Mouse (Mus musculus): ENCODE measurements around the gene Sirt2. TPM values are rescaled to one million over a fixed set of nuclear protein-coding genes. Genes with fewer than 3 reads are reported as not detected.

The Sirt2 gene
- polyA plus RNA-seq, 1 experiment from 2014 or later = 68.8 TPM

- Histone ChIP-seq H3K27ac (replicated peaks; ENCODE audit: low read depth, low read length) (no peak overlapping the region), H3K27me3 (ENCODE audit: control insufficient read depth, insufficient read depth, low read length) (no peaks in the 10 kb centered on the region), H3K36me3 (ENCODE audit: control insufficient read depth, insufficient read depth, low read length) (peaks cover 34% of the 10 kb centered on the region), H3K4me2 (ENCODE audit: low read depth, severe bottlenecking) (no peak overlapping the region), H3K4me1 (ENCODE audit: control insufficient read depth, insufficient read depth, low read length) (peaks cover 6% of the 10 kb centered on the region), H3K9me3 (ENCODE audit: control insufficient read depth, low read length) (no peaks in the 10 kb centered on the region), H3K4me3 (ENCODE audit: low read depth, low read length) (no peak overlapping the region), H3K9ac (ENCODE audit: low read length) (no peak overlapping the region)
- DNase-seq (ENCODE audit: low spot score) = no peak
- 56% methylated on average over 10 of the region's 10 CpGs for WGBS
- no peak for ATAC-seq (ENCODE audit: insufficient number of reproducible peaks, low FRiP score, low TSS enrichment, low read depth)
Measured at GRCm38 (mm10) chr7:28822993-28823903, 56.7 kb downstream of the Sirt2 start.

GRCm38 (mm10) chr7:28823932-28824331, 57.4 kb downstream of the Sirt2 start:
- Histone ChIP-seq H3K4me2 (ENCODE audit: low read depth, severe bottlenecking) (no peak overlapping the region), H3K4me1 (ENCODE audit: control insufficient read depth, insufficient read depth, low read length) (peaks cover 6% of the 10 kb centered on the region), H3K36me3 (ENCODE audit: control insufficient read depth, insufficient read depth, low read length) (peaks cover 28% of the 10 kb centered on the region), H3K27ac (replicated peaks; ENCODE audit: low read depth, low read length) (no peak overlapping the region), H3K4me3 (ENCODE audit: low read depth, low read length) (no peak overlapping the region), H3K9ac (ENCODE audit: low read length) (no peak overlapping the region), H3K9me3 (ENCODE audit: control insufficient read depth, low read length) (no peaks in the 10 kb centered on the region), H3K27me3 (ENCODE audit: control insufficient read depth, insufficient read depth, low read length) (no peaks in the 10 kb centered on the region)
- no peak for ATAC-seq (ENCODE audit: insufficient number of reproducible peaks, low FRiP score, low TSS enrichment, low read depth)
- DNase-seq (ENCODE audit: low spot score) = no peak
- WGBS = 52% methylated on average over 2 of the region's 2 CpGs

- ATAC-seq (ENCODE audit: insufficient number of reproducible peaks, low FRiP score, low TSS enrichment, low read depth) (peak; percentile 63; the same call in 1 of the 2 replicates), DNase-seq (ENCODE audit: low spot score) (peak; percentile 92)
- H3K27ac ChIP-seq (replicated peaks; ENCODE audit: low read depth, low read length) = peak within 1 kb of the TSS; percentile 76
- peak within 1 kb of the TSS; percentile 59 for H3K9ac ChIP-seq (ENCODE audit: low read length)
- 3% methylated on average over 33 of the region's 33 CpGs for WGBS
- H3K4me1 ChIP-seq (ENCODE audit: control insufficient read depth, insufficient read depth, low read length) = peaks cover 6% of the 10 kb centered on the region
- no peaks in the 10 kb centered on the region; the same call in 1 of the 2 replicates for H3K9me3 ChIP-seq (ENCODE audit: control insufficient read depth, low read length)
- peak within 1 kb of the TSS; percentile 32 for H3K4me3 ChIP-seq (ENCODE audit: low read depth, low read length)
- peak within 1 kb of the TSS; percentile 31 for H3K4me2 ChIP-seq (ENCODE audit: low read depth, severe bottlenecking)
- no peaks in the 10 kb centered on the region for H3K27me3 ChIP-seq (ENCODE audit: control insufficient read depth, insufficient read depth, low read length)
- H3K36me3 ChIP-seq (ENCODE audit: control insufficient read depth, insufficient read depth, low read length) = peaks cover 24% of the 10 kb centered on the region
Measured at GRCm38 (mm10) chr7:28824941-28825685, 58.6 kb downstream of the Sirt2 start, which contains the start of gene Ech1. Ech1 (plus strand) TSS chr7:28825217.

GRCm38 (mm10) chr7:28825686-28826401, 59.3 kb downstream of the Sirt2 start:
- H3K9ac ChIP-seq (ENCODE audit: low read length) = peak overlapping the region; percentile 59
- DNase-seq (ENCODE audit: low spot score) (no peak), ATAC-seq (ENCODE audit: insufficient number of reproducible peaks, low FRiP score, low TSS enrichment, low read depth) (no peak)
- no peaks in the 10 kb centered on the region for H3K27me3 ChIP-seq (ENCODE audit: control insufficient read depth, insufficient read depth, low read length)
- H3K4me2 ChIP-seq (ENCODE audit: low read depth, severe bottlenecking) = peak overlapping the region; percentile 31
- no peaks in the 10 kb centered on the region; the same call in 1 of the 2 replicates for H3K9me3 ChIP-seq (ENCODE audit: control insufficient read depth, low read length)
- H3K4me1 ChIP-seq (ENCODE audit: control insufficient read depth, insufficient read depth, low read length) = peaks cover 6% of the 10 kb centered on the region
- H3K27ac ChIP-seq (replicated peaks; ENCODE audit: low read depth, low read length) = no peak overlapping the region; the same call in 1 of the 2 replicates
- H3K4me3 ChIP-seq (ENCODE audit: low read depth, low read length) = peak overlapping the region; percentile 32
- WGBS = 71% methylated on average over 11 of the region's 11 CpGs
- peaks cover 21% of the 10 kb centered on the region for H3K36me3 ChIP-seq (ENCODE audit: control insufficient read depth, insufficient read depth, low read length)

GRCm38 (mm10) chr7:28826402-28826772, 59.9 kb downstream of the Sirt2 start:
- peaks cover 16% of the 10 kb centered on the region for H3K36me3 ChIP-seq (ENCODE audit: control insufficient read depth, insufficient read depth, low read length)
- H3K27ac ChIP-seq (replicated peaks; ENCODE audit: low read depth, low read length) = no peak overlapping the region
- H3K9ac ChIP-seq (ENCODE audit: low read length) = no peak overlapping the region
- no peak overlapping the region for H3K4me2 ChIP-seq (ENCODE audit: low read depth, severe bottlenecking)
- H3K9me3 ChIP-seq (ENCODE audit: control insufficient read depth, low read length) = no peaks in the 10 kb centered on the region; the same call in 1 of the 2 replicates
- ATAC-seq (ENCODE audit: insufficient number of reproducible peaks, low FRiP score, low TSS enrichment, low read depth) (no peak), DNase-seq (ENCODE audit: low spot score) (no peak)
- H3K4me3 ChIP-seq (ENCODE audit: low read depth, low read length) = no peak overlapping the region
- H3K4me1 ChIP-seq (ENCODE audit: control insufficient read depth, insufficient read depth, low read length) = peaks cover 6% of the 10 kb centered on the region
- 94% methylated on average over 7 of the region's 7 CpGs for WGBS
- H3K27me3 ChIP-seq (ENCODE audit: control insufficient read depth, insufficient read depth, low read length) = no peaks in the 10 kb centered on the region

- ATAC-seq (ENCODE audit: insufficient number of reproducible peaks, low FRiP score, low TSS enrichment, low read depth) = no peak
Measured at GRCm38 (mm10) chr7:28827338-28827737, 60.8 kb downstream of the Sirt2 start.

GRCm38 (mm10) chr7:28829821-28830220, 63.3 kb downstream of the Sirt2 start:
- WGBS = 95% methylated on average over 8 of the region's 8 CpGs

More at GRCm38 (mm10) chr7:28827338-28827737, 60.8 kb downstream of the Sirt2 start:
- Histone ChIP-seq H3K9ac (ENCODE audit: low read length) (no peak overlapping the region), H3K4me1 (ENCODE audit: control insufficient read depth, insufficient read depth, low read length) (peaks cover 6% of the 10 kb centered on the region), H3K4me3 (ENCODE audit: low read depth, low read length) (no peak overlapping the region), H3K27ac (replicated peaks; ENCODE audit: low read depth, low read length) (no peak overlapping the region), H3K36me3 (ENCODE audit: control insufficient read depth, insufficient read depth, low read length) (peaks cover 14% of the 10 kb centered on the region; the same call in 1 of the 2 replicates), H3K9me3 (ENCODE audit: control insufficient read depth, low read length) (no peaks in the 10 kb centered on the region; the same call in 1 of the 2 replicates), H3K4me2 (ENCODE audit: low read depth, severe bottlenecking) (no peak overlapping the region), H3K27me3 (ENCODE audit: control insufficient read depth, insufficient read depth, low read length) (no peaks in the 10 kb centered on the region)
- DNase-seq (ENCODE audit: low spot score) = no peak
- WGBS = 85% methylated on average over 3 of the region's 3 CpGs

More at GRCm38 (mm10) chr7:28829821-28830220, 63.3 kb downstream of the Sirt2 start:
- Histone ChIP-seq H3K4me2 (ENCODE audit: low read depth, severe bottlenecking) (no peak overlapping the region), H3K4me1 (ENCODE audit: control insufficient read depth, insufficient read depth, low read length) (peaks cover 4% of the 10 kb centered on the region), H3K36me3 (ENCODE audit: control insufficient read depth, insufficient read depth, low read length) (peaks cover 12% of the 10 kb centered on the region; the same call in 1 of the 2 replicates), H3K27me3 (ENCODE audit: control insufficient read depth, insufficient read depth, low read length) (no peaks in the 10 kb centered on the region), H3K27ac (replicated peaks; ENCODE audit: low read depth, low read length) (no peak overlapping the region), H3K4me3 (ENCODE audit: low read depth, low read length) (no peak overlapping the region), H3K9ac (ENCODE audit: low read length) (no peak overlapping the region), H3K9me3 (ENCODE audit: control insufficient read depth, low read length) (no peaks in the 10 kb centered on the region; the same call in 1 of the 2 replicates)
- ATAC-seq (ENCODE audit: insufficient number of reproducible peaks, low FRiP score, low TSS enrichment, low read depth) (no peak), DNase-seq (ENCODE audit: low spot score) (no peak)

Data from limb, embryonic 11.5 days (tissue).